Mouse (Mus musculus) limb, embryonic 12.5 days (tissue): ENCODE measurements around the gene Mcm3ap. TPM values are rescaled to one million over a fixed set of nuclear protein-coding genes. Genes with fewer than 3 reads are reported as not detected.

Experiments
- ATAC-seq: fragments of 200-750 bp; cut with Nextera tagmentation; 2 replicates; pipeline ENCODE4 v1.8.0; 2017; ENCODE audit warnings: low read depth, moderate TSS enrichment; ENCODE audit not compliant: insufficient number of reproducible peaks, insufficient read depth, low FRiP score, low TSS enrichment
- H3K27ac ChIP-seq: fragments of 300-500 bp; sonication (generic); 2 replicates; pipeline ENCODE4 v1.5.1; 2016; ENCODE audit warnings: mild to moderate bottlenecking, moderate library complexity
- H3K27me3 ChIP-seq: fragments of 300-500 bp; sonication (generic); 2 replicates; pipeline ENCODE4 v1.6.1; 2016; ENCODE audit warnings: mild to moderate bottlenecking, moderate library complexity
- H3K36me3 ChIP-seq: fragments of 300-500 bp; sonication (generic); 2 replicates; pipeline ENCODE4 v1.6.1; 2016; ENCODE audit warnings: mild to moderate bottlenecking, moderate library complexity
- H3K4me1 ChIP-seq: fragments of 300-500 bp; sonication (generic); replicated peaks from 2 replicates; pipeline ENCODE4 v1.6.1; 2016
- H3K4me2 ChIP-seq: fragments of 300-500 bp; sonication (generic); 2 replicates; pipeline ENCODE4 v1.6.1; 2016; ENCODE audit warnings: mild to moderate bottlenecking, moderate library complexity
- H3K4me3 ChIP-seq: fragments of 300-500 bp; sonication (generic); replicated peaks from 2 replicates; pipeline ENCODE4 v1.5.1; 2016; ENCODE audit warnings: mild to moderate bottlenecking
- H3K9ac ChIP-seq: fragments of 300-500 bp; sonication (generic); replicated peaks from 2 replicates; pipeline ENCODE4 v1.6.1; 2016; ENCODE audit warnings: mild to moderate bottlenecking, moderate library complexity
- H3K9me3 ChIP-seq: fragments of 300-500 bp; sonication (generic); 2 replicates; pipeline ENCODE4 v1.6.1; 2016; ENCODE audit warnings: mild to moderate bottlenecking, moderate library complexity
- WGBS: fragments of 180-500 bp; shearing (Covaris S2); methylation state at CpG from one replicate; pipeline ENCODE4 v1.1.7; 2016; 5-methylcytosine and 5-hydroxymethylcytosine counted together
- polyA plus RNA-seq: library from polyadenylated mRNA; unstranded; fragments of >200 nt; fragmentation: Nextera tagmentation; extraction: Ambion mirVana; gene quantifications from 2 replicates; pipeline ENCODE4 v1.2.1, GENCODE M21; 2016

Mcm3ap gene
- polyA plus RNA-seq, 1 experiment from 2014 or later, result 86.0 TPM

DNA sequence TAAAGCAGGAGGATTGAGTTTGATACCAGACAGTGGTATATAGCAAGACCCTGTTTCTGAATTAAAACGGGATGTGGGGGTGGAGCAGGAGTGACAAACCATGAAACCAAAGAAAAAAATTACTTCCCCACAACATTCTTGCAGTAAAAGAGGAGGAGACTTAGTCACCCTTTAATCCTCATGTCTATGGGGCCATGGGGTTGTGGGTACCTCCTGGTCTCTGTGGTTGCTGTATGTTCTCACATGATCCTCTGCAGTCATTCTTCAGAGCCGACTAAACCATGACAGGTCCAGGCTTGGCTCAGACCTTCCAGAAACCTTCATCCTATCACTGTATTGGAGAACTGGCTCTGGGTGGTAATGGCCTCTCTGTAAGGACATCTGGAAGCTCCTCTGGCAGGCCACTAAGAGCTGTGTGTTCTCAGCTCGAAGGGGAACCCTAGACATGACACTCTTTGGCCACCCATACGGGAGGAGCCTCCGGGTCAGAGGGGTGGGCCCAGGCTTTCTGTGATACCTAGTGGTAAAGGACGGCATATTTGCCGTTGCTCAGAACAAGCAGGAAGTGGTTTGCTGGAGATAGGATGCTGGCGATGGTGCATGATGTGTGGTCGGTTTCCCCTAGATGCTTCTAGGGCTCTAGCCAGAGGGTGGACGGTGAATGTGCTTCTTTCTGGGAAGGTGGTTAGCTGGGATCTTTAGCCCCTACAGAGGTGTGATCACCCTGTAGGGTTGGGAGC, 74.1 kb downstream of the Mcm3ap start:
- H3K27me3 ChIP-seq, result no peaks in the 10 kb centered on the region
- ATAC-seq, result no peak
- no peak overlapping the region for H3K4me2 ChIP-seq
- H3K4me3 ChIP-seq, result no peak overlapping the region
- H3K27ac ChIP-seq, result no peak overlapping the region
- no peak overlapping the region for H3K9ac ChIP-seq
- peaks cover 99% of the 10 kb centered on the region for H3K36me3 ChIP-seq
- no peaks in the 10 kb centered on the region for H3K4me1 ChIP-seq
- 88% methylated on average over 10 of the region's 10 CpGs for WGBS
- no peaks in the 10 kb centered on the region for H3K9me3 ChIP-seq

GRCm38 (mm10) chr10:76546566-76546965, 77.8 kb downstream of the Mcm3ap start:
- Histone ChIP-seq H3K36me3 (peaks cover 100% of the 10 kb centered on the region), H3K4me2 (no peak overlapping the region), H3K4me1 (no peaks in the 10 kb centered on the region), H3K4me3 (no peak overlapping the region), H3K27ac (no peak overlapping the region), H3K9me3 (no peaks in the 10 kb centered on the region), H3K9ac (no peak overlapping the region), H3K27me3 (no peaks in the 10 kb centered on the region)
- WGBS, result 95% methylated on average over 8 of the region's 8 CpGs
- ATAC-seq, result no peak

- no peaks in the 10 kb centered on the region for H3K4me1 ChIP-seq
- H3K4me2 ChIP-seq, result no peak overlapping the region
- no peak overlapping the region for H3K4me3 ChIP-seq
- peaks cover 100% of the 10 kb centered on the region for H3K36me3 ChIP-seq
- ATAC-seq, result no peak
- no peak overlapping the region for H3K27ac ChIP-seq
- H3K9me3 ChIP-seq, result no peaks in the 10 kb centered on the region
- 91% methylated on average over 8 of the region's 8 CpGs for WGBS
- H3K27me3 ChIP-seq, result no peaks in the 10 kb centered on the region
- no peak overlapping the region for H3K9ac ChIP-seq
Observed at GRCm38 (mm10) chr10:76548218-76548617, 79.5 kb downstream of the Mcm3ap start.

GRCm38 (mm10) chr10:76550458-76550857, 81.7 kb downstream of the Mcm3ap start:
- no peak overlapping the region for H3K4me2 ChIP-seq
- no peaks in the 10 kb centered on the region for H3K27me3 ChIP-seq
- no peak for ATAC-seq
- H3K27ac ChIP-seq, result no peak overlapping the region
- H3K9ac ChIP-seq, result no peak overlapping the region
- WGBS, result 89% methylated on average over 5 of the region's 5 CpGs
- H3K36me3 ChIP-seq, result peaks cover 96% of the 10 kb centered on the region
- H3K4me1 ChIP-seq, result no peaks in the 10 kb centered on the region
- no peaks in the 10 kb centered on the region for H3K9me3 ChIP-seq
- no peak overlapping the region for H3K4me3 ChIP-seq

DNA sequence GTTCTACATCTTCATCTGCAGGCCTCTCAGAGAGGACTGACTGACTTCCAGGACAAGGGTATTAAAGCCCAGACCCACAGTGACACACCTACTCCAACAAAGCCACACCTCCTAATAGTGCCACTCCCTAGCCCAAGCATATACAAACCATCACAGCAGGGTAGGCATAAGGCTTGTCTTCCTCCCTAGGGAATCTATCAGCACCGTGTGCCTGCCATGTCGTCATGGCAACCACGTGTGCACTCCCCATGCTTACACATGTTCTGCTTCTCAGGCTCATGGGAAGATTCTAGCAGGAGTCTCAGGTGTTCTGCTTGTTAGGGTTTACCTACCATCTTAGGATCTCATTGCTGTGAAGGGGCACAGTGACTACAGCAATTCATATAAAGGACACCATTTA, 82.8 kb downstream of the Mcm3ap start:
- WGBS, result 84% methylated on average over 3 of the region's 3 CpGs
- Histone ChIP-seq H3K27me3 (no peaks in the 10 kb centered on the region), H3K4me3 (no peak overlapping the region), H3K4me1 (no peaks in the 10 kb centered on the region), H3K9ac (no peak overlapping the region), H3K4me2 (no peak overlapping the region), H3K27ac (no peak overlapping the region), H3K36me3 (peaks cover 85% of the 10 kb centered on the region), H3K9me3 (no peaks in the 10 kb centered on the region)
- ATAC-seq, result no peak

DNA sequence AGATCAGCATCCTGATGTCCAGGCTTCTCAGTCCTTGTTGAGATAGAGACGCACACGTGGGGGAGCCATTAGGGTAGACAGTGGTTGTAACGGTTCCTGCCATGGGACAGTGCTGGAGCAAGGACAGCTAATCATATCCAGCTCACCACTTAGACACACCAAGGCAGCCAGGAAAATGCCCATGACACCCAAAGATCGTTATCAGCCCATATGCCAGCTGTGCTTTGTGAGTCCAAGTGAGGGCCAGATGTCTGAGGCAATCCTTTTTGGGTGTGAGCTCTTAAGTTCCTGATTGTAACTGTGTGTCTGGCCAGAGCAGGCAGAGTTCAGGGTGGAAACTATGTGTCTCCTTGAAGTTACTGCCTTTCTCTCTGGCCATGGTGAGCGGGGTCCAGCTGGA, 85.3 kb downstream of the Mcm3ap start:
- no peak overlapping the region for H3K27ac ChIP-seq
- no peak overlapping the region for H3K9ac ChIP-seq
- H3K36me3 ChIP-seq, result peaks cover 60% of the 10 kb centered on the region
- H3K9me3 ChIP-seq, result no peaks in the 10 kb centered on the region
- WGBS, result 82% methylated on average over 5 of the region's 5 CpGs
- no peaks in the 10 kb centered on the region for H3K4me1 ChIP-seq
- no peak overlapping the region for H3K4me2 ChIP-seq
- ATAC-seq, result no peak
- H3K4me3 ChIP-seq, result no peak overlapping the region
- no peaks in the 10 kb centered on the region for H3K27me3 ChIP-seq

DNA sequence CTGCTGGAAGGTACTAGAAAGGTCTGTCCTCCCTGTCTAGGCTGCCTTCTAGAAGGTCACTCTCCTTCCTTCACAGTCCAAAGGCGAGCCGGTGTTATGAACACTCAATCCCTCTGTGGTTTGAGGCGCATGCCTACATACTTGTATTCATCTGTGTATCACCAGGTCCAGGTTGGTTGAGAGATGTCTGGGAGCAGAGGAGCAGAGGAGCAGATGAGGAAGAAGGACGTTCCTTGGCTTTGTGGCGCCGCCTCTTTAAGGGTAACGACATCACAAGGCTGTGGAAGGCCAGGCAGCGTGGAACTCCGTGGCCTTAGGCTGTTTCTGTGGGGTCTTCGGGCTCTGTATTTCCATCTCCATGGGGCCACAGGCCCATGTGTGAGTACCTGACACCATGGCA, 93.2 kb downstream of the Mcm3ap start, which contains the start of gene Spatc1l:
Spatc1l (plus strand) TSS at position 301 of the 400 bp plus-strand sequence.
- Histone ChIP-seq H3K4me1 (no peaks in the 10 kb centered on the region), H3K27me3 (no peaks in the 10 kb centered on the region), H3K4me3 (no peak within 1 kb of the TSS), H3K27ac (no peak within 1 kb of the TSS), H3K9me3 (no peaks in the 10 kb centered on the region), H3K4me2 (no peak within 1 kb of the TSS), H3K36me3 (no peaks in the 10 kb centered on the region), H3K9ac (no peak within 1 kb of the TSS)
- 86% methylated on average over 10 of the region's 10 CpGs for WGBS
- no peak for ATAC-seq

Other genes starting within 250 kb of the Mcm3ap start
- gene Prmt2, start 231.1 kb upstream of the Mcm3ap start, polyA plus RNA-seq, result 45.3 and 49.4 TPM in 2 replicates
- 0.23 and 0.64 TPM in 2 replicates for gene S100b, start 215.1 kb upstream of the Mcm3ap start, polyA plus RNA-seq
- 12.9 and 13.0 TPM in 2 replicates for gene Dip2a, start 123.6 kb upstream of the Mcm3ap start, polyA plus RNA-seq
- not detected in 2 replicates for gene AC141477.1, start 28.5 kb upstream of the Mcm3ap start, polyA plus RNA-seq
- 20.7 and 22.5 TPM in 2 replicates for gene Pcnt, start 26.1 kb upstream of the Mcm3ap start, polyA plus RNA-seq
- not detected in 2 replicates for gene 2610028H24Rik, start 19.8 kb upstream of the Mcm3ap start, polyA plus RNA-seq
- gene Ybey, start 187 bp downstream of the Mcm3ap start, polyA plus RNA-seq, result 9.5 and 9.7 TPM in 2 replicates
- gene Lss, start 62.7 kb downstream of the Mcm3ap start, polyA plus RNA-seq, result 32.5 and 38.7 TPM in 2 replicates
- gene Spatc1l, start 93.3 kb downstream of the Mcm3ap start, polyA plus RNA-seq, result not detected in 2 replicates
- 0.14 TPM in 1 of 2 replicates, not detected in the other for gene Ftcd, start 106.7 kb downstream of the Mcm3ap start, polyA plus RNA-seq
- 47.6 and 54.7 TPM in 2 replicates for gene Col6a2, start 154.7 kb downstream of the Mcm3ap start, polyA plus RNA-seq